Mouse (Mus musculus): ENCODE measurements at regions not wholly inside any gene's neighbourhood (a gene's known extent, or its start where the extent isn't known, plus 50 kb on each side); places are given as distances from the start of the nearest gene placed in this dataset.

DNA sequence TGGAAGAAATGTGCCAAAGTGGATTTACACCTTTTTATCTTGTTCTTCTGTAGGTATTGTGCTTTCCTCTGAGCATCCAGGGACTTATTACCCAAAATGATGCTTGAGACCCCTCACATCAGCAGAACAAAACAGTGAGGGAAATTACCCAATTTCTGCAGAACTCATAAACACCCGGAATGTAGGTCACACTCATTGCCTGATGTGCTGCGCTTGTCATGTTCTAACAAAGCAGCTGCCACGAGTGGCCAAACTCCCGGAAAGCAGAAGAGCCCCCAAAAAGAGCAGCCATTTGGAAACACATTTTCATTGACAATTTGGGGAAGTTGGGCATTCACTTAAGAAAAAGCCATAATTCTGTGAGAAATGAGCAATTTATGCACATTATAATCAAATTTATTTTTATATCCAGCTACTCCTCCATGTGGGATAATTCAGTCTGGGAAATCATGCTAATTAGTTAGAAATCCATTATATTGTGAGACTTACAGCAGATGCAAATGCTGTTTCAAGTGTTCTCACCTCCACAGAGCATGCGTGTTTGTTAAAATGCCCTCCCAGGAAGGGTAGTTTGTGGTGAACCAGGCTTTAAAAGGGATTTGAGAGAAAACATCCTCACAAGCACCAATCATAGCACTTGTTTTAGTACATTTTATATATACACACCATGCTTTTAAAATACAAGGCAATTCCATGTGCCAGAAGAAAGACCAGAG lies 931.9 kb upstream of the Klhl29 start:
- Histone ChIP-seq H3K4me3 (no peak overlapping the region), H3K9me3 (no peaks in the 10 kb centered on the region), H3K4me1 (replicated peaks) (peaks cover 7% of the 10 kb centered on the region), H3K36me3 (no peaks in the 10 kb centered on the region), H3K4me2 (peak overlapping the region; percentile 16; the same call in 1 of the 2 replicates), H3K27ac (replicated peaks) (peak overlapping the region; percentile 9; the same call in 1 of the 2 replicates), H3K9ac (no peak overlapping the region), H3K27me3 (no peaks in the 10 kb centered on the region)
- WGBS: 44% methylated on average over 5 of the region's 5 CpGs
- ATAC-seq (ENCODE audit: low read depth): peak; percentile 61; the same call in 1 of the 2 replicates

GRCm38 (mm10) chr12:6287622-6288021 lies 912.1 kb upstream of the Klhl29 start:
- no peaks in the 10 kb centered on the region for H3K27me3 ChIP-seq
- ATAC-seq (ENCODE audit: low read depth): no peak
- H3K9ac ChIP-seq: no peak overlapping the region
- H3K4me3 ChIP-seq: no peak overlapping the region
- no peaks in the 10 kb centered on the region for H3K9me3 ChIP-seq
- 98% methylated on average over 5 of the region's 5 CpGs for WGBS
- no peaks in the 10 kb centered on the region for H3K36me3 ChIP-seq
- H3K27ac ChIP-seq (replicated peaks): no peak overlapping the region
- no peaks in the 10 kb centered on the region for H3K4me1 ChIP-seq (replicated peaks)
- no peak overlapping the region for H3K4me2 ChIP-seq

DNA sequence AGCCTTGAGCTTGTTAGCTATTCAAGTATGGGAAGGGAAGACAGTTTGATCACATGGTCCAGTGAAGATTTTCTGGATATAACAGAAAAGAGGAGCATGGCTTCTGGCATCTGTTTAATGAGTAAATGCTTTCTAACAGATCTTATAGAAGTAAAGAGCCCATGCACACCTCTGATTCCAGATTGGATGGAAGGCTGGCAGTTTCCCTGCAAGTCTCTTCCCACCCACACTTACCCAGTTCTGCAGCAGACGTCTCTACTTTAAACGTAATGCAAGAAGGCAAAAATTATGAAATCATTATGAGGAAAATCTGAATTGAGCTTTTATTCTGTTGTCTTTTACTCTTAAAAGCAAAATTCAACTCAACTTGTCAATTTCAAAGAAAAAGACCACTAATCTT lies 888.5 kb upstream of the Klhl29 start:
- H3K9ac ChIP-seq: no peak overlapping the region
- no peak overlapping the region for H3K27ac ChIP-seq (replicated peaks)
- no peak overlapping the region for H3K4me3 ChIP-seq
- 86% methylated on average over 2 of the region's 2 CpGs for WGBS
- ATAC-seq (ENCODE audit: low read depth): no peak
- no peaks in the 10 kb centered on the region for H3K4me1 ChIP-seq (replicated peaks)
- H3K9me3 ChIP-seq: no peaks in the 10 kb centered on the region
- H3K4me2 ChIP-seq: no peak overlapping the region
- H3K27me3 ChIP-seq: no peaks in the 10 kb centered on the region
- no peaks in the 10 kb centered on the region for H3K36me3 ChIP-seq
